Mouse (Mus musculus) midbrain, embryonic 14.5 days (tissue): ENCODE measurements around the gene Gpr3. TPM values are rescaled to one million over a fixed set of nuclear protein-coding genes. Genes with fewer than 3 reads are reported as not detected.
A peak's percentile ranks its signal among the peaks of the same experiment; 100 is the strongest.

Experiments used
- ATAC-seq: fragments of 200-750 bp; cut with Nextera tagmentation; 2 replicates; pipeline ENCODE4 v1.8.0; 2017; ENCODE audit warnings: moderate number of reproducible peaks, moderate library complexity; ENCODE audit not compliant: low FRiP score, low TSS enrichment
- DNase-seq: peaks from one replicate; pipeline ENCODE4 v3.0.0-alpha.2; 2015
- H3K27ac ChIP-seq: fragments of 300-500 bp; sonication (generic); replicated peaks from 2 replicates; pipeline ENCODE4 v1.5.1; 2014; ENCODE audit warnings: mild to moderate bottlenecking, low read depth, low read length, moderate library complexity
- H3K27me3 ChIP-seq: fragments of 300-500 bp; sonication (generic); 2 replicates; pipeline ENCODE4 v1.6.1; 2014; ENCODE audit warnings: low read length, control low read depth, mixed read lengths; ENCODE audit not compliant: control insufficient read depth, insufficient read depth
- H3K36me3 ChIP-seq: fragments of 300-500 bp; sonication (generic); 2 replicates; pipeline ENCODE4 v1.6.1; 2014; ENCODE audit warnings: low read length, control low read depth; ENCODE audit not compliant: control insufficient read depth, insufficient read depth
- H3K4me1 ChIP-seq: fragments of 300-500 bp; sonication (generic); 2 replicates; pipeline ENCODE4 v1.6.1; 2014; ENCODE audit warnings: mild to moderate bottlenecking, antibody characterized with exemption, low read length, control low read depth; ENCODE audit not compliant: control insufficient read depth, insufficient read depth
- H3K4me2 ChIP-seq: fragments of 300-500 bp; sonication (generic); 2 replicates; pipeline ENCODE4 v1.6.1; 2014; ENCODE audit warnings: mild to moderate bottlenecking, low read length, moderate library complexity
- H3K4me3 ChIP-seq: fragments of 300-500 bp; sonication (generic); replicated peaks from 2 replicates; pipeline ENCODE4 v1.5.1; 2014; ENCODE audit warnings: low read depth, low read length
- H3K9ac ChIP-seq: fragments of 300-500 bp; sonication (generic); replicated peaks from 2 replicates; pipeline ENCODE4 v1.6.1; 2014; ENCODE audit warnings: mild to moderate bottlenecking, low read length, moderate library complexity
- H3K9me3 ChIP-seq: fragments of 300-500 bp; sonication (generic); 2 replicates; pipeline ENCODE4 v1.6.1; 2016; ENCODE audit warnings: low read length, control low read depth, mixed read lengths; ENCODE audit not compliant: control insufficient read depth
- WGBS: fragments of 180-500 bp; shearing (Covaris S2); extraction: QIAGEN DNeasy Blood & Tissue Kit; methylation state at CpG from one replicate; pipeline ENCODE4 v1.1.7; 2014; 5-methylcytosine and 5-hydroxymethylcytosine counted together
- polyA plus RNA-seq: library from polyadenylated mRNA; unstranded; fragments of >200 nt; fragmentation: Nextera tagmentation; extraction: Ambion mirVana; gene quantifications from 2 replicates; pipeline ENCODE4 v1.2.1, GENCODE M21; 2014

The Gpr3 gene
- polyA plus RNA-seq, 1 experiment from 2014 or later: 1.3 TPM

DNA sequence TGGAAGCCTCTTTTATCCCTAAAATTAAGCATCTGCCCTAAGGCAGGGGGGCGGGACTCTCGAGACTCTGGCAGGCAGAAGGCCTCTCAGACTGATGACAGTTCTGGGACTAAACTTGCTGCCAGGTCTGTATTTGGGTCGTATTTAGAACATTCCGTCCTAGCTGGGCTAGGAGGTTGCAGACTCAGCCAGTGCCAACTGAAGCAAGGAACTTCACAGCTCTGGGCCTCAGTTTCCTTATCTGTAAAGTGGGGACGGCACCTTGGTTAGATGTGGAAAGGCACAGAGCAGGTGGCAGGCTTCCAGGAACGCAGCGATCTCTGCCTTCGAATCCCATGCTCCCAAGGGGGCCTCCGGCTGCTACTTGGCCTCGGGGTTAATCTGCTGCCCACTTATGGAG, 13.7 kb upstream of the Gpr3 start:
- WGBS: 65% methylated on average over 10 of the region's 10 CpGs
- no peak for ATAC-seq

DNA sequence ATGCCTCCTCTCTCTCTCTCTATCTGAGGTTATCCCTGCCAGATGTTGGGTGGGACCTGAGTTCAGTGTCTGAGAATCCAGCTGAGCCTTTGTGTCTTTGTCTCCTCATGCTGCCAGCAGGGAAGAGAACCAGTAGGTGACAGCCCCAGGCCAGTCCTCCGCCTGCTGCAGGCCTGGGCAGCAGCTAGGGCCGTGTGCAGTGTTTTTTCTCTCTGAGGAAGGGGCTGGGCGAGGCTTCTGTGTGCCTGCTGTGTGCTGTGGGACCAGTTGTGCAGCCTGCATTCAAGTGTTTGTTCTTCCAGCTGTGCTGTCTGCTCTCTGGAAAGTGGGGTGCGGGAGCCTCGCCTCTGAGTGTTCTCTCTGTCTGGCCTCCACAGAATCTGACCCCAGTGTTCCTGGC, 11.5 kb upstream of the Gpr3 start:
- WGBS: 50% methylated on average over 5 of the region's 5 CpGs

More for the DNA sequence above, 13.7 kb upstream of the Gpr3 start:
- Histone ChIP-seq H3K27me3 (0 out of 2 replicates have a peak, but pooled peaks cover 5% of the 10 kb centered on the region), H3K9ac (no peak overlapping the region), H3K36me3 (no peaks in the 10 kb centered on the region), H3K9me3 (no peaks in the 10 kb centered on the region), H3K27ac (no peak overlapping the region), H3K4me1 (no peaks in the 10 kb centered on the region), H3K4me2 (no peak overlapping the region), H3K4me3 (no peak overlapping the region)
- no peak for DNase-seq

DNA sequence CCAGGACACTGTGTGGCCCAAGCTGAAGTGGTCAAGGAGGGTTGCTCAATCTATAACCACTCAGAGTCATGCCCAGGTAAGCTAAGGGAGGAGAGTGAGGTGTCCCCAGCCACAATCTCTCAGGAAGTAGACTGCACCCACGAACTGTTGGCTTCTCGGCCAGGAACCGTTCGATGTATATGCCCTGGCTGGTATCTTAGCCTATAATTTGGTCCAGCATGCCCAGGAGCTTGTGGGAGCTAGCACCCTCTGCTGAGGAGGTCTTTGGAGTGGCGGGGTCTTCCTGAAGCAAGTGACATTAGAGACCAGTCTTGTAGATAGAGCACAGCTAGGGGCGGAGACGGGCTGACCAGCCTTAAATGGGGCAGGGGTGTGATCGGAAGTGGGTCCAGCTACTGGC, 9.4 kb upstream of the Gpr3 start:
- no peak for ATAC-seq
- 86% methylated on average over 8 of the region's 8 CpGs for WGBS

More for the DNA sequence above, 11.5 kb upstream of the Gpr3 start:
- Histone ChIP-seq H3K27ac (no peak overlapping the region), H3K36me3 (no peaks in the 10 kb centered on the region), H3K4me2 (no peak overlapping the region), H3K4me3 (no peak overlapping the region), H3K9ac (no peak overlapping the region; the same call in 1 of the 2 replicates), H3K27me3 (peaks cover 8% of the 10 kb centered on the region; the same call in 1 of the 2 replicates), H3K9me3 (no peaks in the 10 kb centered on the region), H3K4me1 (peaks cover 4% of the 10 kb centered on the region; the same call in 1 of the 2 replicates)
- ATAC-seq (no peak), DNase-seq (no peak)

DNA sequence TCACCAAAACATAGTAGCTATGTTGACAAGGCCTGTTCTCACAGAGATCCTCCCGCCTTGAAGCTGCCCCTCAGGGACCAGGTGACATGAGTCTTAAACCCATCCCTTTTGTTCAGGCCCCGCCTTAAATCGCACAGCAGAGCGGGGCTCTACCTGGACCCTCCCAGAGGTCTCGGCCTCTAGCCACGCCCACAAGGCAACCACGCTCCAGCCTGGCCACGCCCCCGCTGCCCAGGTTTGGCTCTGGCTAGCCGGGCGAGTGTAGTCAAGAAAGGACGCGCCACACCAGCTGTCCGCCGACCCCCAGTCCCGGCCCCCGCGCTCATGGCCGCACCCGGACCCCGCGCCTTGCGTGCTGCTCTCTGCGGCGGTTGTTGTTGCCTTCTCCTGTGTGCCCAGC, 8.3 kb upstream of the Gpr3 start:
- H3K36me3 ChIP-seq: no peaks in the 10 kb centered on the region
- H3K4me3 ChIP-seq: peak overlapping the region; percentile 25; the same call in 1 of the 2 replicates
- H3K27ac ChIP-seq: no peak overlapping the region
- DNase-seq (no peak), ATAC-seq (no peak)
- WGBS: 2% methylated on average over 25 of the region's 25 CpGs
- peak overlapping the region; percentile 55 for H3K4me2 ChIP-seq
- H3K9ac ChIP-seq: peak overlapping the region; percentile 42; the same call in 1 of the 2 replicates
- H3K27me3 ChIP-seq: peaks cover 8% of the 10 kb centered on the region; the same call in 1 of the 2 replicates
- no peaks in the 10 kb centered on the region for H3K9me3 ChIP-seq
- peaks cover 4% of the 10 kb centered on the region; the same call in 1 of the 2 replicates for H3K4me1 ChIP-seq

More for the DNA sequence above, 9.4 kb upstream of the Gpr3 start:
- Histone ChIP-seq H3K4me2 (no peak overlapping the region), H3K9me3 (no peaks in the 10 kb centered on the region), H3K36me3 (no peaks in the 10 kb centered on the region), H3K4me3 (no peak overlapping the region), H3K27ac (no peak overlapping the region), H3K27me3 (peaks cover 8% of the 10 kb centered on the region; the same call in 1 of the 2 replicates), H3K4me1 (peaks cover 4% of the 10 kb centered on the region; the same call in 1 of the 2 replicates), H3K9ac (no peak overlapping the region)
- DNase-seq: no peak

DNA sequence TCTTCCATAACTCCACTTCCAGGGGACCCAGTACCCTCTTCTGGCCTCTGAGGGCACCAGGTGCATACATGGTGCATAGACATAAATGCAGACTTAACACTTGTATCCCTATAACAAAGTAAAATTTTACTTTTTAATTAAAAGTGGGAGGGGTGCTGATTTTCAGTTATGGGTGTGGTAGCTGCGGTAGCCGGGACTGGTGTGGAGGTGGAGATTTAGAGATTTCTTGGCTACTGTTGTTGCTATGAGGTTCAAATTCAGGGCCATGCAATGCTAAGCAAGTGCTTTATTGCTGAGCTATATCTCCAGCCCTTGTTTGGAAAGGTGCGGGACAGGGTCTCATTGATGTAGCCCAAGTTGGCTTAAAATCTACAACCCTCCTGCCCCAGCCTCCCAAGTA, 6.4 kb upstream of the Gpr3 start:
- Histone ChIP-seq H3K9ac (no peak overlapping the region), H3K4me3 (no peak overlapping the region), H3K4me1 (peaks cover 8% of the 10 kb centered on the region; the same call in 1 of the 2 replicates), H3K27ac (no peak overlapping the region), H3K36me3 (no peaks in the 10 kb centered on the region), H3K27me3 (peaks cover 15% of the 10 kb centered on the region), H3K4me2 (no peak overlapping the region), H3K9me3 (no peaks in the 10 kb centered on the region)
- no peak for DNase-seq
- ATAC-seq: no peak
- WGBS: 87% methylated on average over 3 of the region's 3 CpGs

DNA sequence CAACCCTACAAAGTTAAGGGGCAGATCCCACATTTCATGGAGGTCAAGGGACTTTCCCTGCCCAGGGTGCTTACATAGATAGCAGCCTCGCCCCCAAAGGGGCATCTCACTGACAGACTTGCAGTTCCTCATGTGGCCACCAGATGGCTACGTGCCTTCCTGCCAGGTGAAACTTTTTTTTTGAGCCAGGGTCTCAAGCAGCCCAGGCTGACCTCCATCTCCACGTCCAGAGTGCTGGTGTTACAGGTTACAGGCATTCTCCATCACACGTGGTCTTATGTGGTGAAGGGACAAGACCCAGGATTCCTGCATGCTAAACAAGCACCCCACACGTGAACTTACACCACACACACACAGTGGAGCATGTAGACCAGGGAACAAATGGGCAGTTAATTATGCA, 5.3 kb upstream of the Gpr3 start:
- DNase-seq (peak; percentile 87), ATAC-seq (no peak)
- no peak overlapping the region for H3K9ac ChIP-seq
- H3K4me2 ChIP-seq: no peak overlapping the region
- peaks cover 22% of the 10 kb centered on the region for H3K27me3 ChIP-seq
- no peak overlapping the region for H3K4me3 ChIP-seq
- 2% methylated on average over 5 of the region's 5 CpGs for WGBS
- H3K27ac ChIP-seq: no peak overlapping the region
- H3K4me1 ChIP-seq: peaks cover 19% of the 10 kb centered on the region
- H3K36me3 ChIP-seq: no peaks in the 10 kb centered on the region
- H3K9me3 ChIP-seq: no peaks in the 10 kb centered on the region

DNA sequence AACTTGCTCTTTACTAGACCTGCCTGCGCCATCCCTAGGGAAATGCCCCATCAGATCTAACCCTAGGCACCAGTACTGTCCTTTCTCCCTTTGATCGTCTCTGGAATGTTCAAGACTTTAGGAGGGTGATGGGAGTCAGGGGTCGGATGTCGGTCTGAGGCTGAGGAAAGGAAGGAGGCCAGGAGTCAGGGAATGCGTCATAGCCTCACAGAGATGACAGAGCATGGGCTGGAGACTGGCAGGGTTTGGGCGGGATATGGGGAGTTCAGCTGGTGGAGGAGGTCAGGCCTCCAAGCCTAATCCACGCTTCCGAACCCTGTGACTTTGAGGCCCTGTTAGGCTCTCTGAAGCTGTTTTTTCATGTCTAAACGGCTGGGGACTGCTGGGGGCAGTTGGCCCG, 1.3 kb upstream of the Gpr3 start:
- peaks cover 24% of the 10 kb centered on the region for H3K27me3 ChIP-seq
- H3K9ac ChIP-seq: no peak overlapping the region
- ATAC-seq: no peak
- no peak overlapping the region for H3K27ac ChIP-seq
- DNase-seq: no peak
- H3K4me2 ChIP-seq: peak overlapping the region; percentile 97
- 8% methylated on average over 10 of the region's 10 CpGs for WGBS
- peaks cover 18% of the 10 kb centered on the region; the same call in 1 of the 2 replicates for H3K4me1 ChIP-seq
- no peaks in the 10 kb centered on the region for H3K36me3 ChIP-seq
- no peaks in the 10 kb centered on the region for H3K9me3 ChIP-seq
- H3K4me3 ChIP-seq: peak overlapping the region; percentile 64

DNA sequence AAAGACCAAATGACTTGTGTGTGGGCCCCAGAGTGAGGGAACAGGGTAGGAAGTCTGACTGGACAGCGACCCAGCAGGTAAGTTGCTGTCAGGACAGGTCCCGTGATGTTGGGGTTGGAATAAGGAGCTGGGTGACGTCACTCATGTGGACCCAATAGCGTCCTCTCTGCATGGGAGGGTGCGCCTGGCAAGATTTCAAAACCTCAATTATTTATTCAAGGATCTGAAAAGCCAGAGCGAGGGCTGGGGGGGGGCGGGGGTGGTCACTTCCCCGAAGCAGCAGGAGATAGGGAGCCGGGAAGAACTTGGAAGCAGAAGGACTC, 893 bp upstream of the Gpr3 start:
- Histone ChIP-seq H3K4me1 (peaks cover 18% of the 10 kb centered on the region; the same call in 1 of the 2 replicates), H3K27ac (no peak overlapping the region), H3K9ac (peak overlapping the region; percentile 57; the same call in 1 of the 2 replicates), H3K27me3 (peaks cover 24% of the 10 kb centered on the region), H3K9me3 (no peaks in the 10 kb centered on the region), H3K4me2 (peak overlapping the region; percentile 97), H3K4me3 (peak overlapping the region; percentile 64), H3K36me3 (no peaks in the 10 kb centered on the region)
- 0% methylated on average over 9 of the region's 9 CpGs for WGBS
- no peak for ATAC-seq
- DNase-seq: peak; percentile 67

DNA sequence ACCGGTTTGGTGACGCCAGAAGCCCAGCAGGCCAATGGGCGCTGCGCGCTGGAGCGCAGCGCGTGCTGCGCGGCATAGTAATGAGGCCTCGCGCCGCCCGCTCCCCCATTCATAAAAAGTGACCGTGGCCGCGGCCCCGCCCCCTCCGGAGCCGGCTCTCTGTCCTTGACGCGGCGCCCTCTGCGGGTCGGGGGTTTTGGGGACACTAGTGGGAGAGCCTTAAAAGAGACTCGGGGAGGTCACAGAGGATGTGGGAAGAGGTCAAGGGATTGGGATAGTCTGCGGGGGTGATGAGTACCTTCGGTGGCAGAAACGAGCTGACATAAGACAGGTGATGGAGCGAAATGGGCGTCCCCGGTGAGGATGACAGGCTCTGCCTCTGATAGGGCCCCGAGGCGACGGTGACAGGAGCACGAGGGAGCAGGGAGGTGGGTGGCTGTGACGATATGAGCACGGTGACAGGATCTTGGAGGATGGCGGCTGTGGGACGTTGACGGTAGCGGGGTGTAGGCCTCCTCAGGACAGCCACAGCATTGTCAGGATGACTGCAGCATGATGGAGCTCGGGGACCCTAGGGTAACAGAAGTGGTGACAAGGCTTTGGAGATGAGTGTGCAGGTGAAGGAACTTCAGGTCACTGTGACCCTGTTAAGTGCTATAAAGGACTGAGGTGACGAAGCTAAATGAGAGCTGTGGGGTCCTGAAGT, 379 bp upstream of the Gpr3 start:
- no peaks in the 10 kb centered on the region for H3K36me3 ChIP-seq
- DNase-seq (peak; percentile 92), ATAC-seq (peak; percentile 88)
- no peaks in the 10 kb centered on the region for H3K9me3 ChIP-seq
- peak overlapping the region; percentile 64 for H3K4me3 ChIP-seq
- H3K4me1 ChIP-seq: peaks cover 18% of the 10 kb centered on the region; the same call in 1 of the 2 replicates
- H3K9ac ChIP-seq: peak overlapping the region; percentile 57
- no peak overlapping the region for H3K27ac ChIP-seq
- WGBS: 1% methylated on average over 44 of the region's 44 CpGs
- H3K27me3 ChIP-seq: peaks cover 24% of the 10 kb centered on the region
- peak overlapping the region; percentile 97 for H3K4me2 ChIP-seq
